Mouse (Mus musculus): ENCODE results near the gene Lta.

- TF ChIP-seq POLR2A (IDR thresholded peaks at IDR 0.05; ENCODE audit: borderline replicate concordance, control insufficient read depth, low read depth, low read length), result no peak
- TF ChIP-seq CTCF (IDR thresholded peaks at IDR 0.05; ENCODE audit: control insufficient read depth, insufficient read depth, low read length), result no peak
Measured at GRCm38 (mm10) chr17:35240384-35241304, 35.5 kb upstream of the Lta start.
